Mouse (Mus musculus): ENCODE data around the gene Rab22a. TPM values are rescaled to one million over a fixed set of nuclear protein-coding genes. Genes with fewer than 3 reads are reported as not detected.

Gene Rab22a
- total RNA-seq, 2 experiments from 2014 or later: 25.5 to 27.8 TPM

Small RNA genes within 50 kb of the gene (microRNA-seq; reads per million reads assigned to microRNA genes)
- gene Mir6340: not detected

Other genes with a start within 250 kb of the Rab22a start
- gene 1700021F07Rik, start 137.2 kb upstream of the Rab22a start, total RNA-seq (2021): not detected
- gene Ankrd60, start 81.4 kb upstream of the Rab22a start, total RNA-seq (2021): not detected
- gene 1700010B08Rik, start 59.7 kb downstream of the Rab22a start, total RNA-seq (2021): not detected
- gene Vapb, start 77.8 kb downstream of the Rab22a start, total RNA-seq (2021): 10 to 100 TPM; 84.7 to 94.7 TPM